Mouse (Mus musculus) urinary bladder, postnatal 36 days (tissue): ENCODE measurements around the gene Gm20388.
A peak's percentile ranks its signal among the peaks of the same experiment; 100 is the strongest.

ENCODE experiments used
- DNase-seq, 2 experiments: peaks; one replicate each; pipeline ENCODE4 v3.0.0; 2022; ENCODE audit warnings: low spot score in 2 of 2, mixed read lengths in 1 of 2

The Gm20388 gene

DNA sequence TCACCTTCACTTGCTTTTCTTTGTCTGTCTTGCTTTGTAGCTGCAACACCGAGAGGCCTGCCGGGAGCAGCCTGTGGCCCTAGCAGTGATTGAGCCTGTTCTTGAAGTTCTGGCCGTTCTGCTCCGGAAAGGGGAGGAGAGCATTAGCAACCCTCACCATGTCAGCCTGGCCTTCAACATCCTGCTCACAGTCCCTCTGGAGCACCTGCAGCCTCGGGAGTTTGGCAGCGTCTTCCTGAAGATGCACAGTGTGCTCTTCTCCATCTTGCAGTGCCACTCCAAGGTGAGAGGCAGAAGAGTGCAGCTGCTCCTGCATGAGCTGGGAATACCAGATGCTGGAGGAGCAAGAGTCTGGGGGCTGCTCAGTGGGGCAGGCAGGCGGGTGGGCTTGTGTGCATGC, 4127.5 kb downstream of the Gm20388 start:
- no peak for DNase-seq

DNA sequence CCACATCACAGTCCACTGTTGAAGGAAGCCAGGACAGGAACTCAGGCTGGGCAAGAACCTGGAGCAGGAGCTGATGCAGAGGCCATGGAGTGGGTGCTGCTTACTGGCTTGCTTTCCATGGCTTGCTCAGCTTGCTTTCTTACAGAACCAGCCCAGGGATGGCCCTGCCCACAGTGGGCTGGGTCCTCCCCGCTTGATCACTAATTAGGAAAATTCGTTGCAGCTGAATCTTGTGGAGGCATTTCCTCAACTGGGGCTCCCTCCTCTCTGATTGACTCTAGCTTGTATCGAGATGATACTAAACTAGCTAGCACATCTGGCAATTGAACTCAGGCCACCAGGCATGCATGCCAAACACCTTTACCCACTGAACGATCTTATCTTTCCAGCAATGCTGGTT, 4128.7 kb downstream of the Gm20388 start:
- no peak for DNase-seq

DNA sequence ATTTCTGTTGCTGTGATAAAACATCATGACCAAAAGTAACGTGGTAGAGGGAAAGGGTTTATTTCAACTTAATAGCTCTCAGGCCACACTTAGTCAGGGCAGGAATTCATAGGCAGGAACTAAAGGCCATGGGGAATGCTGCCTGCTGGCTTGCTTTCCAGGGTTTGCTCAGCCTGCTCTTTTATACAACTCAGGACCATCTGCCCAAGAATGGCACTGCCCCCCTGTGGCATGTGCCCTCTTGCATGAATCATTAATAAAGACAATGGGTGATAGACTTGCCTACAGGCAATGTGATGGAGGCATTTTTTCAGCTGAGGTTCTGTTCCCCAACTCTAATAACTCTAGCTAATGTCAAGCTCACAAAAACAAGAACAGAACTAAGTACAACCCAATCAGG, 4131.6 kb downstream of the Gm20388 start:
- DNase-seq, result no peak

DNA sequence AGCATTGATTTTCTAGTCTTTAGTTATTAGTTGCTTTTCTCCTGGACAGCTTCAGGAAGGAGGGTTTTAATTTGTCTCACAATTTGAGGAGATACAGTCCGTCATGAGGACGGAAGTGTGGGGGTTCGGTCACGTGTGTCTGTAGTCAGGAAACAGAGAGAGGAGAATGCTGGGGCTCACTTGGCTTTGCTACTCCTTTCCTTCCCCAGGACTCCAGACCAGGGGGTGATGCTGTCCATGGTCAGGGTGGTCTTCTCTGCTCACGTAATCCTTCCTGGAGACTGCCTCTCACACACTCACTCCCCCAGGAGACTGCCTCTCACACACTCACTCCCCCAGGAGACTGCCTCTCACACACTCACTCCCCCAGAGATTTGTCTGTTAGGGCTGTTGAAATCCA, 4133.8 kb downstream of the Gm20388 start:
- no peak for DNase-seq

DNA sequence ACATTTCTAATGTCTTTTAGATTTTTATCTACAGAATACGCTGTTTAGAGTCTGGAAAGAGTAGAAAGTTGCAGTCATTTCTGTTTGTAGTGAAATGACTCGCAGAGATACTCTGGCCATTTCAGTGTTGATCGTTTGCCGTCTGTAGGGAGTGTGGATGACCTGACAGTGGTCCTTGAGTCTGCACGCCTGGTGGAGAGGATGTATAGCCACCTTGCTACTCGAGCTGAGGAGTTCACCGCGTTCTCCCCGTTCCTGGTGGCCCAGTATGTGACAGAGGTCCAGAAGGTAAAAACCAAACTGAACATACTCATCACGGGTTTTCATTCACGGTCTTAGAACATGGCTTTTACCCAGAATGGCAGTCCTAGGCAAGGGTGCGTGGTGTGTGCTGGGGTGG, 4134.3 kb downstream of the Gm20388 start:
- DNase-seq, result no peak

DNA sequence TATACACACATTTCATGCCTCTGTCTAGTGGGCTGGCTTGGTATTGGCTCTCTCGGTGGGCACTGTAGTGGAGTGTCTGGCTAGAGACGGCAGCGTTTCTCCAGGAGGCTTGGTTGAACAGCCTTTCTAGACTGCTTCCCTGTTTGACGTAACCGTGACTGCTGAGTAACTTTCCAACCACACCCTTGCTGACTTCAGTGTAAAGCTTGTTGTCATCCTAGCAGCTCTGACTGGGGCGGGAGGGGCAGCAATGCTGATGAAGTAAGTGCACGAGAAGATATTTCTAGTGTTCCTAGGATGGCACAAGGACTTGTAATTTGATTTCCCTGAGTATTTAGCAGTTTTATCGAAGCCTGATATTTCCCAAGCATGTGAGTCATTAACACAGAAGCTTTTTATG, 4135.2 kb downstream of the Gm20388 start:
- DNase-seq, result peak in 1 of 2 experiments; percentile 43

DNA sequence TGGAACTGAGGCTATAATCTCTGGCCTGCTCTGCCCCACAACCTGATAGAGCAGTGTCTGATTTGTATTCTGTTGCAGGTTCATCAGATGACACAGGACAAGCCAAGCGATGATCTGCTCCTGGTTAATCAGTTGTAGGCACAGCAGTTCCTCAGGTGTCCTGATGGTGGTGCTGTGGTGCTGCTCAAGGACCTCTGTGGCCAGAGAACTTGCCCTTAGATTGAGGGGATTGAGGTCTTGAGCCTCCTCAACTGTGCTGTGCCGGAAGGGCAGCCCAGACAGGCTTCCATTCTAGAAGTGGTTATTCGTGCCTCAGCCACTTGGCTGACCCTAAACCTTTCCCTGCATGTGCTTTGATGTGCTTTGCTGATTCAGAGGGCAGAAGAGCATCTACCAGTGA, 4141.5 kb downstream of the Gm20388 start:
- DNase-seq, result peak; percentile 57 to 71

DNA sequence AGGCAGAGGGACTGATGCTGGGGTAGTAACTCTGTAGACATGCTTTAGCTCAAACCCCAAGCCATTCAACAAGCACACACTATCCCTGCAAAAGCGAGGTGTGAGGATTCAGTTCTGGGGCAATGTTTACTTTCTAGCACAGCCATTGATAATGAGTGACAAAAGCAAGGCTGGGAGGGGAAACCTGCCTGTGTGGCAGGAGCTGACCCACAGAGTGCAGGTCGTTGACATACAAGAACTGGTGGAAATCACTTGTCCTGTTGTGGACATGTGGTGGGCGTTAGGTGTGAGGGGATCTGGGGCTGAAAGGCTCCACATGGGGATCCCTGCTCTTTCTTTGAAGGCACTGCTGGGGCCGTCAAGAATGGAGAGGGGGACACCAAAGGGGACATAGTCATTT, 4141.9 kb downstream of the Gm20388 start:
- DNase-seq, result no peak

DNA sequence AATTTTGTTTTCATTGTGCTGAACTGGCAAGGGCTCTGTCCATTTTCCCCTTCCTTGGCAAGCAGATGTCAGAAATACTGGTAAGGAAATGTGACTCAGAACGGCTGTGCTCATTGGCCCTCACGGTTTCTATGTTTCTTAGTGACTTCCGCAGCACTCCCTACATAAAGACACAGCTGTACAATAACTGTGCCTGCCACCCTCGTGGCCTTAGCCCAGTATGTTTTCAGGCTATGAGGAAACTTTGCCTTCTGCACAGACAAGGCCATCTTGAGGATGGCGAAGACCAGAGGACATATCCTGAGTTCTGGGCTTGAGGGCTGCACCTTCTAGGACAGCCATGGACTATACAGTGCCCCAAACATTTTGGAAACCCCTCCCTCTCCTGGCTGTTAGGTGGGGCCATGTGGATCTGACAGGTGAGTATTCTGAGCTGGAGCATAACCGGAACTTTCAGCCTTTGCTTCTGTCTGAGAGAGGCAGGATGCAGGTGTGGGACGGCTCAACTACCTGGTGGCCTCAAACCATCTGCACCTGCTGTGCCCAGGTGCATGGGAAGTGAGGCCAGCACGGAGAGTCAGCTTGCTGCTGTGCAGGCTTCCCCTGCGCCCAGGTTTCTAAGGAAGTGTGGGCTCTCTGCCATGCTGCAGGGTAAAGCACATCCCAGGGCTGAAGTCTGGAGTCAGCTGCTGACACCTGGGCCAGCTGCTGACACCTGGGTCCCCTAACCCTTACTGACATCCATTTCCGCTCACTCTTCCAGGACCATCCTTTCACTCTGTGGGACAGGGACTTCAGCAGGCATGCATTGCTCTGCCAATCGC, 4146.4 kb downstream of the Gm20388 start:
- no peak for DNase-seq

DNA sequence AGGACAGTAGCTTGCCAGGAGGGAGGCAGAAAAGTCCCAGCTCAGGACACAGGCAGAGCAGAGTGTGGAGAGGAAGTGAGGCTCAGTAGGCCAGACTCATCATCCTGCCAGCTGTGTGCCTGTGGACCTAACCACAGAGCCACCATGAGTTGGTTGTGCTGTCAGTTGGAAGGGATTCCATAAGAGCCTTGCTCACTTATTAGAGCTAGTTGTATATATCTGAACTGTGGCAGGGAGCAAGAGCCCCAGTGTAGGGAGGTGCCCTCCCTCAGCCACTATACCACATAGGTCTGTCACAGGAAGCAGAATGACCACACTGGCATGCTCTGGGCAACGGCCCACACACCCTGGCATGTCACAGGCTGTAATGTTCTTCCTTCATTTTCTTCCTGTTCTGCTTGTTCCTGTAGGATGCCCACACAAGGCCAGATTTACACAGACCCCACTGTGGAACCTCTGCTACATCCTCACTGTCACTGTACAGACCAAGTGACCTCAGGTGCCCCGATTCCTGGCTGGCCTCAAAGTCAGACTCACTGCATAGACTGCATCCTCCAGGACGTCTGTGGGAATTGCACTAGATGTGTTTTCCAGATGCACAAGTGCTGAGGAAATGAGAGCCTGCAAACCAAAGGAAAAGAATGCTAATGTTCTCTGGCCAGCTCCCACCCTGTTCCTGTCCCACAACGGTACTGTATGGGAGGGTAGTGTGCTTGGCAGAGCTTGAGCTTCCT, 4155.9 kb downstream of the Gm20388 start:
- DNase-seq, result no peak

DNA sequence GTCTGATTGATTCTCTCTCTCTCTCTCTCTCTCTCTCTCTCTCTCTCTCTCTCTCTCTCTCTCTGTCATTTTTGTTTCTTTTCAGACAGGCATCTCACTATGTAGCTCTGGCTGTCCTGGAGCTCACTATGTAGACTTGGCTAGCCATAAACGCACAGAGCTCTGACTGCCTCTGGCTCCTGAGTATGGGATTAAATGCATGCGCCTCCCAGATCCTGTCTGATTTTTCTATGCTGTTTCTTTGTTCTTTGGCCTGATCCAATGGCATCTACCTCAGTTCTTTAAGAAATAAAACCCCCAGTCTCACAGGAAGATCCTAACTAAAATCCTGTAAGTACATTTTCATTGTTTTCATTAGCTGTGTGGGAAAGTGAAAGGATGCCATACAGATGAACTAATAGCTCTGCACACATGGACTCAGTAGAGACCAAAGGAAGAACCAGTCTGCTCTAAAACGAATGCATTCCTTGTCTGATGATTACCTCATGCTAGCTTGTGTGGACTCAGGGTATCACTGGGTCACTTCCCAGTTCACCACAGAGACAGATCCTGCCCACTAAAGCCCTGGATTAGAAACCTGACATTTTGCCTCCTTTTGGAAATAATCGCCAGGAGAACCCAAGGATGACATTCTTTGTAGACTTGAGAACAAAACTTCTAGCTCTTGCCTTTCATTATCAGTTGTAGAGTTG, 4156.6 kb downstream of the Gm20388 start:
- DNase-seq, result no peak

DNA sequence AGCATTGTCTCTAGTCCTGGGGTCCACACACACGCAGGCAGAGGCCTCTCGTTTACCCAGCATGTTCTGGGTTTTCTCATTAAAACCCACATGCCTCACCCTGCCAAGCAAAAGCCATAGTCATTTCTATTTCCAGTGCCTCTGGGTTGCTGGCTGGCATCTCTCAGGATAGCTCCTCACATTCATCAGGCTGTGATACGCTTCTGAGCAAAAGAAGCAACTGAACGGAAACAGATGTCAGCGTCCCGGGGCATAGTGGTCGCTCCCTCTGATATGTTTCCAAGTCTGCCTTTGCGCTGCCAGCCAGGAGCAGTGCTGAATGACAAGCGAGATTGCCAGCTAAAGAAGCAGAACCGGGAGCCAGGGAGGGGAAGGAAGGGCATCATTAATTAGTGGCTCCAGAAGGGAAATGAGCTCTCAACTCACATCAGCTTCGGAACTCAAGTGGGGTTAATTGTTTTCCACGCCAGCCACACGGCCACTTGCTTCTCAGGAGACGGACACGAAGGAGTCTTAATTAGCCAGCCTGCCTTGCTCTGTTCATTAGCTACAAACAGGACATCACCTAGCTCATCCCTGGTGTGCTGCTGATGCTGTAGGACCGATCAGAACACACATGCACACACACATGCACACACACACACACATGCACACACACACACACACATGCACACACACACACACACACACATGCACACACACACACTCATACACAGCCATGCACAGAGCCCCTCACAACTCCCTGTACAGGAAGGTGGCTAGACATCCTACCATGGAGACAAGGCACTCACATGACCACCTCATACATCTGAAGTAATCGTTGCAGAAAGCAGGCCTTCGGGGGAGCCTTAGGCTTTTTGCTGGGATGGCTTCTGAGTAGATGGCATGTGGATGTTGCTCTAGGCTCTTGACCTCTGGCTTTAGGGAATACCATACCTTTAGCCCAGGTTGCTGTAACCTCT, 4160.0 kb downstream of the Gm20388 start:
- no peak for DNase-seq

DNA sequence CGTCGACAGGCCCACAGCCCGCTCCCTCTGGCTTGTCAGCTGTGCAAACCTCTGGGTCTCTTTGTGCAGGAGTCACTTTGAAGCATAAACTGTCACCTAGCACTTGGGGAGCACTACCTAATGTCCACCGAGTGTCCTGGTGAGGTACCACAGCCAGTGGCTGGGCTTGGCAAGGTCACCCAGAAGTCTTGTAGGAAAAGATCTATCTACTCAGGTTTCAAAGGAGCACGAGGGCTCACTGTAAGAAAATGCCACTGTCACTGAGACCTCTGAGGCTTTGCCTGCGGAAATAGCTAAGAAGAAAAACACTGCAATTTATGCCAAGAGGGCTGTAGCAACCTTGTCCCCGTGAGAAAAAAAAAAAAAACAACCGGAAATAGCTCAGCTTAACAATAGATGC, 4165.3 kb downstream of the Gm20388 start:
- no peak for DNase-seq

DNA sequence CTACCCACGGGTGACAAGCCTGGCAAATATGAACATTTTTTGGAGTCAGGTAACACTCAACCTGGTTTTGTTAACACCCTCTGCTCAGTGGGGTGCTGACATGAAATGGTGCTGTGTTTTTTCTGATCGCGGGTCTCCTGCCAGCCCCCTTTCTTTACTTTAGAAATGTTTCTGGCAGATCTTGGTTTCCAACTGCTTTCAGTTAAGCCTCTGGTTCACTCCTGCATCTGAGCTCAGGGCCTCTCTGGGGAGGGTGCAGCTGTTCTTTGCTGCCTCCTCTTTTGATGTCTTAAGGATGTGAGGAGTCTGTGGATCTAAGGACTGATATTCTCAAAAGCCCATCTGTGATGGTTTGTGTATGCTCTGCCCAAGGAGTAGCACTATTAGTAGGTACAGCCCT, 4165.8 kb downstream of the Gm20388 start:
- no peak for DNase-seq

DNA sequence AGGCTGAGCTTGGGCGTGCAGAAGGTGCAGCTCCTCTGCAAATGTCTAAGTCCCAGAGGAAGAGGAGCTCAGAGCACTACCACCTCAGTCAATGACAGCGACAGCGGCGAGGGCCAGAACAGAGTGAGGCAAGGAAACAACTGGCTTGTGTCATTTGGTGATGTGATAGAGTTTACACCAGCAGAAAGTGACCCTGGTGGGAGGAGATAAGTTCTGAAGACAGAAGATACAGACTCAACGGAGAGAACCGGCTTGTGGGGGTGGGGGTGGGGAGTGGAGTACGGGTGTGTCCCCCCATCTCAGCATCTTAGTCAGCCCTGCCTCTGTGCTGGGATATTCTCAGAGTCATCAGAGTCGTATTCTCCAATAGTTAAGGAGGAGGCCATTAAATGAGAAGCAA, 4166.7 kb downstream of the Gm20388 start:
- DNase-seq, result no peak

DNA sequence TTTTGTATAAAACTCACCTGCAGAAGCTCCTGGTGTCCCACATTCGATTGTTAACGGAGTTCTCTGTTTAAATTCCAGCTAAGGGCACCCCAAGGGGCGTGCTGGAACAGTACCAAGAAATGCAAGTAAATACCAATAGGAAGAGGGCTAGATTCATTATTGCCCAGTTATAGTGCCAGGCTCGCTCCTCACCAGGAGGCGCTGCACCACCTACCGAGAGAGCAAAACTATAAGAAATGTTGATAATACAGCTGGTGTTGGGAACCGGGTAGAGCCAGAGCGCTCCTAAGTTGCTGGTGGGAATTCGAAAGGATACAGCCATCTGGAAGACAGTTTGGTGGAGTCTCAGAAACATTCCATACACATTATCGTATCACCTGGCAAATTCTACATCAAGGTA, 4167.4 kb downstream of the Gm20388 start:
- peak in 1 of 2 experiments; percentile 22 for DNase-seq

DNA sequence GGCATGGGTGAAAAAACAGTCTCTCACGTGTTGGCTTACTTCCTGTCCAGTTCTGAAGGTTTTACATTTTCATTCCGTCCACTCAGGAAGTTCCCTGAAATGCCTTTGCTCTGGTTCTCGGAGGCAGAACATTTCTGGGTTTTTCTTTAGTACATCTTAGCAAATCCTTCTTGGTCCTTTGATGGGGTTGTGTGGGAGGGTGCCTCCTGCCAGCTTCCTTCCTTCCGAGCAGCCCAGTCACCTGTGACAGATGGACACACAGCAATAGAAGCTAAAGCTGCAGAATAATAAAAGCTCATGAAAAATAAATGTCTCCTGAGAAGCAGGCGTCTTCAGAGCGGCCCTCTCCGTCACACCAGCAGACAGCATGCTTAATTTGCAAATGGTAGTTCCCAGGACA, 4168.3 kb downstream of the Gm20388 start:
- no peak for DNase-seq

DNA sequence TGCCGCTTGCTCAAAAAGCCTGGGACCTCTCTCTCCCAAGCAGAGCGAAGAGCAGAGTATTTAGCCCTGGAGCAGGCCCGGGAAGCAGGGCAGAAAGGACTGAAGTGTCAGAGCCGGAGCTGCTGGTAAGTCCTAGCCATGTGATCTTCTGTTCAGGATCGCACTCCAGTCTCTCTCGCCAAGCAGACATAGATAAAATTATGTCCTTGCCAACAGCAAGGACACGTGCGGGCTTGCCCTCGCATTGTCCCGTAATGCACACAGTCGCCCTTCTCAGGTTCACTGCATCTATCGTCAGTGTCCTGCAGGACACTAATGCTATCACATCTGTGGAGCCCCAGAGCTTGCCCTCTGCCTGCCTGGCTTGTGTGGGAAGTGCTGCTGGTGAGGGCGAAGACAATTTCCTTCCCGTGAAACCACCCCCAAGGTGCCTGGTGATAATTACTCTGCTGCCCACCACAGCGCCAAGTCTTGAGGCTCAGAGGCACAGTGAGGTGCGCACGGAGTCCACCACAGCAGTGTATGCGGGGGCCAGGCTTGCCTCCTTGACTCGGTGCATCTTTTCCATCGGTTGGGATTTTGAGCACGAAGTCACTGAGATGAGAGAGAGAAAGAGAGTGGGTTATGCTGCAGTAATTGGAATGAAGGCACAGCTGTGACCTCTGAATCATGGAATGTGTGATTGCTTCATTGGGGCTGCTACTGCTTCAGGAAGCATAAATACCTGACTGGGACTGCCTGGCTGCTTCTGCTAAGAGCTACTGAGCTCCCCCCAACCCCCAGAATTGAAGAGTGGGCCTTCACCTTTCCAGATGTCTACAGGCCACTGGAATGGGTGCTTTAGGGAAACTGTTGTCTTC, 4170.1 kb downstream of the Gm20388 start:
- DNase-seq, result no peak

DNA sequence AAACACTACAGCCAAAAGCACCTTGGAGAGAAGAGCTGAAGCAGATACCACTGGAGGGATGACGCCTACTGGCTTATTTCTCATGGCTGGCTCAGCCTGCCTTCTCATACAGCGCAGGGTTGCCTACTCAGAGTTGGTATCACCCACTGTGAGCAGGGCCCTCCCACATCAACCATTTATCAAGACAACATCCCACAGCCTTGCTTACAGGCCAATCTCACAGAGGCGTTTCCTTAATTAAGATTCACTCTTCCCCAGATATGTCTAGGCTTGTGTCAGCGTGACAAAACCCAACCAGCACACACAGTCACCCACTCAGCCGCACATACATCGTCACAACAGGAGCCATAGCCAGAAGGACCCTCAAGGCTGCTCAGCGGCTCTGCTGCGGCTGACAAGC, 4172.0 kb downstream of the Gm20388 start:
- no peak for DNase-seq

DNA sequence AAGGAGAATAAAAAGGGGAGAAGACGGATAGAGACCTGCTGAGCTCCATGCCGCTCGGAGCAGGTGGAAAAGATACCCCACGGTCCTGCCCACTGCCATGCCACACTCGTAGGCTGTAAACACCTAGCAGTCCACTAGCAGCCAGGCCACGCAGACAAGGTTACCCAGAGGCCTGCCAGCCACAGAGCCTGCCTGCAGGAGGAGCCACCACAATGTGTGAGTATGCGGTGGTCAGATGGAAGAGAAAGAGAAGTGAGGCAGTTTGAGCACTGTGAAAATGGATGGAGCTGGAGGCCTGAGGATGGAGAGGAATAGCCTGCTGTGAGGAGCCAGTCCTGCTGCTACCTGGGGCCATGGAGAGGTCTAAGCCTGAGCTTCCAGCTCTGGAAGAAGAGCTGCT, 4173.0 kb downstream of the Gm20388 start:
- DNase-seq, result no peak

DNA sequence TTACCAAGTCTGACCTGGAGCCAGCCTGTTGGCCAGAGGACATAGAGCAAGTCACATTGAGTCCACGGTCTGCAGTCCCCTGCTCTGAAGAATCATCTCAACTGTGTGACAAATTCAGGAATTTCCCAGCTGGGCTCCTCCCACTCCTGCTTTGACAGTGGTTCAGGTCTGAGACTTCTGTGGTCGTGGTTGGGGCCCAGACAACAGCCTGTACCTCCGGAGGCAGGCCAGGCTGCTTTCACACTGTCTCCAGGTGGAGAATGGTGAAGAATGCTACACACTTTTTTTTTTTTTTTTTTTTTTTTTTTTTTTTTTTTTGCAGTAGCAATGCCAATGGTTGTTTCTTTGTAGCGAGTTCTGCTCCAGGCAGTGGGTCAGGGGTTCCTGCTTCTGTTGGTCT, 4175.0 kb downstream of the Gm20388 start:
- DNase-seq, result no peak
